9 mouse cellular contexts compared by ENCODE assay signal in genomic region chr1:136127856-136128255, GRCm38 (mm10). TPM values are rescaled to one million over a fixed set of nuclear protein-coding genes. Genes with fewer than 3 reads are reported as not detected.
DNase-seq lines count a peak whose midpoint lies in the region; ATAC-seq and TF ChIP-seq lines count a peak whose summit lies in the region.
"Had no signal": no experiment of that assay in that cellular context is flagged by ENCODE, and none has a peak within 500 bp of the region (broad histone marks: within the 10 kb centered on the region; RNA-seq: fewer than 3 reads in every experiment).

No protein-coding gene starts in this region.

- H3K9ac ChIP-seq in heart, embryonic 16.5 days (ENCODE audit: low read length), result peak overlapping the region; percentile 3; the same call in 1 of the 2 replicates
- H3K9ac ChIP-seq in stomach, embryonic 15.5 days, result no peak overlapping the region
- no peak overlapping the region for H3K9ac ChIP-seq in forebrain, embryonic 13.5 days

- H3K4me1 ChIP-seq in heart, embryonic 16.5 days (ENCODE audit: control insufficient read depth, insufficient read depth, low read length), result peaks cover 34% of the 10 kb centered on the region
- peaks cover 92% of the 10 kb centered on the region for H3K4me1 ChIP-seq in megakaryocyte, embryonic 14.5 days
- peaks cover 29% of the 10 kb centered on the region for H3K4me1 ChIP-seq in embryonic fibroblast, embryonic 13.5 days (ENCODE audit: control insufficient read depth, insufficient read depth, low read length)
- H3K4me1 ChIP-seq in stomach, embryonic 15.5 days, result peaks cover 56% of the 10 kb centered on the region
- H3K4me1 ChIP-seq in forebrain, embryonic 13.5 days, result peaks cover 33% of the 10 kb centered on the region

- WGBS in heart, embryonic 16.5 days, result 34% methylated on average over 3 of the region's 3 CpGs
- 36% methylated on average over 3 of the region's 3 CpGs for WGBS in stomach, embryonic 15.5 days
- 77% methylated on average over 3 of the region's 3 CpGs for WGBS in forebrain, embryonic 13.5 days

- ATAC-seq in heart, embryonic 16.5 days (replicated peaks; ENCODE audit: extremely low read depth, insufficient read depth, low FRiP score), result no peak
- no peak for ATAC-seq in megakaryocyte, adult 5-6 weeks (ENCODE audit: poor library complexity, severe bottlenecking)
- ATAC-seq in stomach, embryonic 15.5 days (ENCODE audit: insufficient read depth, low FRiP score, low read depth), result no peak
- no peak for ATAC-seq in forebrain, embryonic 13.5 days

- no peak overlapping the region for H3K4me2 ChIP-seq in heart, embryonic 16.5 days (ENCODE audit: low read depth, low read length)
- no peak overlapping the region for H3K4me2 ChIP-seq in stomach, embryonic 15.5 days
- H3K4me2 ChIP-seq in forebrain, embryonic 13.5 days, result no peak overlapping the region

- DNase-seq in heart, postnatal 14 days, result no peak
- DNase-seq in urinary bladder, postnatal 36 days (ENCODE audit: low spot score in 2 of 2), result no peak
- DNase-seq: cerebellum, adult 11 months had no signal

- TF ChIP-seq CTCF in embryonic fibroblast, embryonic 13.5 days (IDR thresholded peaks at IDR 0.05; ENCODE audit: borderline replicate concordance, insufficient read depth, low read length), result no peak

- no peaks in the 10 kb centered on the region for H3K9me3 ChIP-seq in heart, embryonic 16.5 days (replicated peaks; ENCODE audit: control insufficient read depth, low read length)
- no peaks in the 10 kb centered on the region for H3K9me3 ChIP-seq in megakaryocyte, embryonic 14.5 days
- no peaks in the 10 kb centered on the region for H3K9me3 ChIP-seq in stomach, embryonic 15.5 days
- no peaks in the 10 kb centered on the region for H3K9me3 ChIP-seq in forebrain, embryonic 13.5 days (replicated peaks)

- TF ChIP-seq POLR2A in embryonic fibroblast, embryonic 13.5 days (IDR thresholded peaks at IDR 0.05; ENCODE audit: low read depth, low read length), result no peak

- intact Hi-C loops in heart, postnatal 14 days (cut with DNase I), result no loop called here

- H3K4me3 ChIP-seq in heart, embryonic 16.5 days (ENCODE audit: low read length), result no peak overlapping the region
- H3K4me3 ChIP-seq in megakaryocyte, embryonic 14.5 days (replicated peaks), result peak overlapping the region; percentile 70
- no peak overlapping the region for H3K4me3 ChIP-seq in embryonic fibroblast, embryonic 13.5 days (ENCODE audit: insufficient read depth, low read length)
- no peak overlapping the region for H3K4me3 ChIP-seq in stomach, embryonic 15.5 days (replicated peaks)
- no peak overlapping the region for H3K4me3 ChIP-seq in forebrain, embryonic 13.5 days

- peak overlapping the region; percentile 46 for H3K27ac ChIP-seq in heart, embryonic 16.5 days (ENCODE audit: low read length)
- peak overlapping the region; percentile 85 for H3K27ac ChIP-seq in embryonic fibroblast, embryonic 13.5 days (ENCODE audit: insufficient read depth, low read length)
- H3K27ac ChIP-seq in stomach, embryonic 15.5 days, result peak overlapping the region; percentile 86
- no peak overlapping the region for H3K27ac ChIP-seq in forebrain, embryonic 13.5 days

- H3K36me3 ChIP-seq in heart, embryonic 16.5 days (ENCODE audit: control insufficient read depth, insufficient read depth), result no peaks in the 10 kb centered on the region
- peaks cover 36% of the 10 kb centered on the region for H3K36me3 ChIP-seq in megakaryocyte, embryonic 14.5 days (replicated peaks; ENCODE audit: low read length)
- no peaks in the 10 kb centered on the region for H3K36me3 ChIP-seq in stomach, embryonic 15.5 days
- H3K36me3 ChIP-seq in forebrain, embryonic 13.5 days (ENCODE audit: poor library complexity, severe bottlenecking), result no peaks in the 10 kb centered on the region

- H3K27me3 ChIP-seq in heart, embryonic 16.5 days (ENCODE audit: control insufficient read depth, insufficient read depth, low read length), result no peaks in the 10 kb centered on the region; the same call in 1 of the 2 replicates
- H3K27me3 ChIP-seq in megakaryocyte, embryonic 14.5 days (replicated peaks), result peaks cover 1% of the 10 kb centered on the region
- no peaks in the 10 kb centered on the region for H3K27me3 ChIP-seq in stomach, embryonic 15.5 days (replicated peaks)
- H3K27me3 ChIP-seq in forebrain, embryonic 13.5 days, result peaks cover 4% of the 10 kb centered on the region; the same call in 1 of the 2 replicates

RNA-seq across cellular contexts. Expression of gene Kif21b, which starts 3.3 kb away (rescaled TPM):
- polyA plus RNA-seq in heart, embryonic 16.5 days (2015; fragmentation: Nextera tagmentation; extraction: Ambion mirVana), result 1.8 and 2.6 TPM in 2 replicates
- 1 to 10 TPM; 1.2 to 4.3 TPM for total RNA-seq in heart, postnatal 14 days (2021)
- 8.3 and 9.3 TPM in 2 replicates for polyA plus RNA-seq in megakaryocyte, embryonic 14.5 days (2012; ENCODE audit: insufficient read depth, low replicate concordance)
- total RNA-seq in megakaryocyte, adult 5-6 weeks (2015), result 41.1 and 48.0 TPM in 2 replicates
- total RNA-seq in megakaryocyte, adult 5-6 weeks (2017), result 36.3 and 46.1 TPM in 2 replicates
- 14.1 and 19.4 TPM in 2 replicates for polyA plus RNA-seq in embryonic fibroblast, embryonic 13.5 days (2011; ENCODE audit: insufficient read length, low read depth, missing spikeins)
- 3.3 and 3.8 TPM in 2 replicates for polyA plus RNA-seq in stomach, embryonic 15.5 days (2015; fragmentation: Nextera tagmentation; extraction: Ambion mirVana)
- polyA plus RNA-seq in forebrain, embryonic 13.5 days (2015; fragmentation: Nextera tagmentation; extraction: Ambion mirVana), result 43.4 and 45.5 TPM in 2 replicates
